Mouse (Mus musculus) central nervous system, embryonic 11.5 days (tissue): ENCODE data around the gene Snx13. TPM values are rescaled to one million over a fixed set of nuclear protein-coding genes. Genes with fewer than 3 reads are reported as not detected.

ENCODE experiments used
- polyA plus RNA-seq: library from polyadenylated mRNA; depleted of rRNA; stranded (reverse); fragments of >200 nt; gene quantifications from 2 replicates; pipeline ENCODE4 v1.2.3, GENCODE M21; 2012; rRNA removed

Gene Snx13
- 7.7 and 10.0 TPM in 2 replicates for polyA plus RNA-seq

DNA sequence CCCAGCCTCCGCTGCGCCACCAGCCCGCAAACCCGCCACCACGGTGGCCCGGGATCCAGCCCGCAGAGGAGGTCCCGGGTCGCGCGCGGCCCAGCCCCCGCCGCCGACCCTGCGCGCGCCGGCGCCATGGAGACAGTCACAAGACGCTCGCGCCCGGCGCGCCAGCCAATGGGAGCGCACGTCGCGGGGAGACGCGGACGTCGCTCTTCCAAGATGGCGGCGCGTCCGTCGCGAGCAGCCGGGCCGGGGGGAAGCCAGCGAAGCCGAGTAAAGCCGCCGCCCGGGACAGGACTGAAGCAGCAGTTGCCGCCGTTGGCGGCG, at the start of gene Snx13:
Gene Snx13 (plus strand): TSS at position 188 of the 321 bp plus-strand sequence.

Other genes with a start within 250 kb of the Snx13 start
- 7.7 and 7.9 TPM in 2 replicates for gene Hdac9, start 130.1 kb upstream of the Snx13 start, polyA plus RNA-seq
- gene Prps1l1, start 62.4 kb upstream of the Snx13 start, polyA plus RNA-seq: not detected in 2 replicates